Mouse (Mus musculus): ENCODE measurements around the gene Tmprss6. TPM values are rescaled to one million over a fixed set of nuclear protein-coding genes. Genes with fewer than 3 reads are reported as not detected.
A peak's percentile ranks its signal among the peaks of the same experiment; 100 is the strongest.

The Tmprss6 gene
- polyA plus RNA-seq, 1 experiment from 2014 or later = 0.71 TPM

- peaks cover 18% of the 10 kb centered on the region for H3K36me3 ChIP-seq
- no peak overlapping the region for H3K27ac ChIP-seq
- no peak overlapping the region for H3K4me3 ChIP-seq
- no peak overlapping the region for H3K4me2 ChIP-seq (replicated peaks)
- H3K27me3 ChIP-seq (replicated peaks) = 0 out of 2 replicates have a peak, but pooled peaks cover 6% of the 10 kb centered on the region
- H3K9ac ChIP-seq = no peak overlapping the region
- H3K9me3 ChIP-seq = no peaks in the 10 kb centered on the region
- H3K4me1 ChIP-seq = peaks cover 49% of the 10 kb centered on the region
- 52% methylated on average over 8 of the region's 8 CpGs for WGBS
- ATAC-seq (ENCODE audit: low FRiP score, low read depth) = no peak
These were observed 29.9 kb downstream of the Tmprss6 start for GRCm38 (mm10) chr15:78438505-78438904.

GRCm38 (mm10) chr15:78438018-78438394, 30.4 kb downstream of the Tmprss6 start:
- Histone ChIP-seq H3K4me1 (peaks cover 47% of the 10 kb centered on the region), H3K27me3 (replicated peaks) (0 out of 2 replicates have a peak, but pooled peaks cover 6% of the 10 kb centered on the region), H3K4me2 (replicated peaks) (peak overlapping the region; percentile 61; the same call in 1 of the 2 replicates), H3K27ac (no peak overlapping the region), H3K9ac (no peak overlapping the region), H3K36me3 (peaks cover 23% of the 10 kb centered on the region), H3K4me3 (no peak overlapping the region), H3K9me3 (no peaks in the 10 kb centered on the region)
- ATAC-seq (ENCODE audit: low FRiP score, low read depth) = no peak
- WGBS = 44% methylated on average over 4 of the region's 4 CpGs

- 17% methylated on average over 23 of the region's 23 CpGs for WGBS
- Histone ChIP-seq H3K27ac (peak overlapping the region; percentile 42; the same call in 1 of the 2 replicates), H3K4me3 (peak overlapping the region; percentile 11; the same call in 1 of the 2 replicates), H3K36me3 (peaks cover 27% of the 10 kb centered on the region), H3K4me2 (replicated peaks) (peak overlapping the region; percentile 61), H3K9ac (peak overlapping the region; percentile 53), H3K27me3 (replicated peaks) (0 out of 2 replicates have a peak, but pooled peaks cover 6% of the 10 kb centered on the region), H3K4me1 (peaks cover 47% of the 10 kb centered on the region), H3K9me3 (no peaks in the 10 kb centered on the region)
- peak; percentile 3 for ATAC-seq (ENCODE audit: low FRiP score, low read depth)
These were observed 31.0 kb downstream of the Tmprss6 start for GRCm38 (mm10) chr15:78437237-78438017.

- H3K27me3 ChIP-seq (replicated peaks) = 0 out of 2 replicates have a peak, but pooled peaks cover 6% of the 10 kb centered on the region
- H3K4me3 ChIP-seq = peak overlapping the region; percentile 11; the same call in 1 of the 2 replicates
- H3K9me3 ChIP-seq = no peaks in the 10 kb centered on the region
- H3K36me3 ChIP-seq = peaks cover 35% of the 10 kb centered on the region
- 6% methylated on average over 32 of the region's 32 CpGs for WGBS
- H3K27ac ChIP-seq = peak overlapping the region; percentile 42; the same call in 1 of the 2 replicates
- peak overlapping the region; percentile 53 for H3K9ac ChIP-seq
- H3K4me1 ChIP-seq = peaks cover 47% of the 10 kb centered on the region
- peak overlapping the region; percentile 61 for H3K4me2 ChIP-seq (replicated peaks)
- ATAC-seq (ENCODE audit: low FRiP score, low read depth) = peak; percentile 58
These were observed 31.8 kb downstream of the Tmprss6 start for GRCm38 (mm10) chr15:78436380-78437192.

GRCm38 (mm10) chr15:78435681-78436080, 32.8 kb downstream of the Tmprss6 start:
- WGBS = 80% methylated on average over 11 of the region's 11 CpGs
- H3K27ac ChIP-seq = no peak overlapping the region

GRCm38 (mm10) chr15:78434896-78435520, 33.4 kb downstream of the Tmprss6 start:
- H3K4me2 ChIP-seq (replicated peaks) = no peak overlapping the region
- no peak overlapping the region for H3K27ac ChIP-seq
- no peak overlapping the region for H3K9ac ChIP-seq
- ATAC-seq (ENCODE audit: low FRiP score, low read depth) = no peak; the same call in 1 of the 2 replicates
- WGBS = 21% methylated on average over 6 of the region's 6 CpGs
- H3K4me3 ChIP-seq = no peak overlapping the region
- peaks cover 49% of the 10 kb centered on the region for H3K4me1 ChIP-seq
- H3K36me3 ChIP-seq = peaks cover 48% of the 10 kb centered on the region
- H3K27me3 ChIP-seq (replicated peaks) = 0 out of 2 replicates have a peak, but pooled peaks cover 6% of the 10 kb centered on the region
- no peaks in the 10 kb centered on the region for H3K9me3 ChIP-seq

More at GRCm38 (mm10) chr15:78435681-78436080, 32.8 kb downstream of the Tmprss6 start:
- Histone ChIP-seq H3K36me3 (peaks cover 44% of the 10 kb centered on the region), H3K4me3 (no peak overlapping the region), H3K9ac (no peak overlapping the region), H3K27me3 (replicated peaks) (0 out of 2 replicates have a peak, but pooled peaks cover 6% of the 10 kb centered on the region), H3K4me1 (peaks cover 44% of the 10 kb centered on the region), H3K9me3 (no peaks in the 10 kb centered on the region), H3K4me2 (replicated peaks) (no peak overlapping the region)
- no peak for ATAC-seq (ENCODE audit: low FRiP score, low read depth)

- H3K9ac ChIP-seq = no peak overlapping the region
- no peak overlapping the region for H3K27ac ChIP-seq
- H3K27me3 ChIP-seq (replicated peaks) = no peaks in the 10 kb centered on the region
- ATAC-seq (ENCODE audit: low FRiP score, low read depth) = no peak
- peaks cover 48% of the 10 kb centered on the region for H3K36me3 ChIP-seq
- 83% methylated on average over 7 of the region's 7 CpGs for WGBS
- no peak overlapping the region for H3K4me2 ChIP-seq (replicated peaks)
- no peak overlapping the region for H3K4me3 ChIP-seq
- no peaks in the 10 kb centered on the region for H3K9me3 ChIP-seq
- peaks cover 49% of the 10 kb centered on the region for H3K4me1 ChIP-seq
These were observed 36.8 kb downstream of the Tmprss6 start for GRCm38 (mm10) chr15:78431541-78432121.

- Histone ChIP-seq H3K9ac (no peak overlapping the region), H3K4me1 (peaks cover 41% of the 10 kb centered on the region), H3K4me3 (no peak overlapping the region), H3K4me2 (replicated peaks) (no peak overlapping the region), H3K9me3 (no peaks in the 10 kb centered on the region), H3K27me3 (replicated peaks) (no peaks in the 10 kb centered on the region), H3K27ac (no peak overlapping the region), H3K36me3 (peaks cover 48% of the 10 kb centered on the region)
- no peak for ATAC-seq (ENCODE audit: low FRiP score, low read depth)
- WGBS = 89% methylated on average over 10 of the region's 10 CpGs
These were observed 37.6 kb downstream of the Tmprss6 start for GRCm38 (mm10) chr15:78430874-78431273.

GRCm38 (mm10) chr15:78429871-78430622, 38.4 kb downstream of the Tmprss6 start:
- H3K36me3 ChIP-seq = peaks cover 41% of the 10 kb centered on the region
- H3K4me2 ChIP-seq (replicated peaks) = peak overlapping the region; percentile 76
- 0 out of 2 replicates have a peak overlapping the region, but pooled peaks have one; percentile 84 for H3K4me3 ChIP-seq
- H3K27ac ChIP-seq = no peak overlapping the region
- H3K9me3 ChIP-seq = no peaks in the 10 kb centered on the region
- H3K9ac ChIP-seq = peak overlapping the region; percentile 84; the same call in 1 of the 2 replicates
- no peaks in the 10 kb centered on the region for H3K27me3 ChIP-seq (replicated peaks)
- ATAC-seq (ENCODE audit: low FRiP score, low read depth) = no peak
- H3K4me1 ChIP-seq = peaks cover 33% of the 10 kb centered on the region
- WGBS = 81% methylated on average over 13 of the region's 13 CpGs

- ATAC-seq (ENCODE audit: low FRiP score, low read depth) = no peak
- Histone ChIP-seq H3K4me2 (replicated peaks) (peak overlapping the region; percentile 76), H3K27me3 (replicated peaks) (no peaks in the 10 kb centered on the region), H3K36me3 (peaks cover 36% of the 10 kb centered on the region), H3K4me1 (peaks cover 24% of the 10 kb centered on the region), H3K4me3 (peak overlapping the region; percentile 84), H3K9me3 (no peaks in the 10 kb centered on the region), H3K9ac (peak overlapping the region; percentile 84), H3K27ac (peak overlapping the region; percentile 53; the same call in 1 of the 2 replicates)
- WGBS = 0% methylated on average over 3 of the region's 3 CpGs
These were observed 39.3 kb downstream of the Tmprss6 start for GRCm38 (mm10) chr15:78429139-78429459.
